Mouse (Mus musculus) MEL (cell line): ENCODE results near the gene Rtn4rl1. TPM values are rescaled to one million over a fixed set of nuclear protein-coding genes. Genes with fewer than 3 reads are reported as not detected.

Experiments
- DNase-seq: peaks from one replicate; pipeline ENCODE4 v3.0.0; 2011; ENCODE audit warnings: low read depth, low spot score
- H3K27ac ChIP-seq: 2 replicates; pipeline ENCODE4 v1.5.1; 2012; ENCODE audit warnings: low read depth, mild to moderate bottlenecking, control low read depth, low read length, moderate library complexity; ENCODE audit not compliant: control insufficient read depth
- H3K27me3 ChIP-seq, 2 experiments: fragments of 150-350 bp in 1 of 2; sonication (generic) in 1 of 2; 2 replicates each; pipeline ENCODE4 v1.6.1; 2012; ENCODE audit warnings: low read length in 2 of 2, mild to moderate bottlenecking in 2 of 2, improper control_type of control experiment in 1 of 2, moderate library complexity in 1 of 2; ENCODE audit not compliant: insufficient read depth in 2 of 2, control insufficient read depth in 1 of 2
- H3K36me3 ChIP-seq, 2 experiments: 2 replicates each; pipeline ENCODE4 v1.6.1; 2012 to 2014; ENCODE audit warnings: low read length in 2 of 2, improper control_type of control experiment in 1 of 2, inconsistent platforms in 1 of 2, mild to moderate bottlenecking in 1 of 2; ENCODE audit not compliant: insufficient read depth in 2 of 2, control insufficient read depth in 1 of 2
- H3K4me1 ChIP-seq, 2 experiments: fragments of 150-350 bp in 1 of 2; sonication (generic) in 1 of 2; 2 replicates each; pipeline ENCODE4 v1.6.1; 2012; ENCODE audit warnings: low read length in 2 of 2, improper control_type of control experiment in 1 of 2, mild to moderate bottlenecking in 1 of 2; ENCODE audit not compliant: insufficient read depth in 2 of 2, control insufficient read depth in 1 of 2
- H3K4me3 ChIP-seq, 2 experiments: fragments of 150-350 bp in 1 of 2; sonication (generic) in 1 of 2; 2 replicates each; pipeline ENCODE4 v1.5.1; 2012; ENCODE audit warnings: low read depth in 2 of 2, low read length in 2 of 2, mild to moderate bottlenecking in 2 of 2, moderate library complexity in 2 of 2, control low read depth in 1 of 2, improper control_type of control experiment in 1 of 2; ENCODE audit not compliant: control insufficient read depth in 1 of 2, insufficient read depth in 1 of 2
- H3K79me2 ChIP-seq: 2 replicates; pipeline ENCODE4 v1.6.1; 2012; ENCODE audit warnings: mild to moderate bottlenecking, low read length, moderate library complexity; ENCODE audit not compliant: control insufficient read depth, poor library complexity, insufficient read depth
- H3K9ac ChIP-seq: 2 replicates; pipeline ENCODE4 v1.6.1; 2012; ENCODE audit warnings: low read depth, mild to moderate bottlenecking, control low read depth, low read length, moderate library complexity; ENCODE audit not compliant: control insufficient read depth, poor library complexity, severe bottlenecking
- H3K9me3 ChIP-seq: fragments of 150-350 bp; sonication (generic); replicated peaks from 2 replicates; pipeline ENCODE4 v1.6.1; 2012; ENCODE audit warnings: mild to moderate bottlenecking, low read length, improper control_type of control experiment, moderate library complexity; ENCODE audit not compliant: insufficient read depth
- CHD1 ChIP-seq: IDR thresholded peaks from 2 replicates; pipeline ENCODE4 v1.6.1; 2012; ENCODE audit warnings: low read depth, mild to moderate bottlenecking, inconsistent platforms, low read length, improper control_type of control experiment
- CHD2 ChIP-seq: IDR thresholded peaks from 2 replicates; pipeline ENCODE4 v1.6.1; 2011; ENCODE audit warnings: low read length, improper control_type of control experiment
- CTCF ChIP-seq, 3 experiments: IDR thresholded peaks in 2 of 3; conservative IDR thresholded peaks in 1 of 3; 2 replicates each; pipeline ENCODE4 v1.5.1; 2011 to 2012; ENCODE audit warnings: low read length in 3 of 3, low read depth in 2 of 3, mild to moderate bottlenecking in 2 of 3, improper control_type of control experiment in 1 of 3, inconsistent platforms in 1 of 3, mixed read lengths in 1 of 3, moderate library complexity in 1 of 3; ENCODE audit not compliant: control insufficient read depth in 1 of 3, insufficient read depth in 1 of 3, poor library complexity in 1 of 3, severe bottlenecking in 1 of 3
- EP300 ChIP-seq, 2 experiments: IDR thresholded peaks; 2 replicates each; pipeline ENCODE4 v1.6.1; 2011; ENCODE audit warnings: improper control_type of control experiment in 2 of 2, low read length in 2 of 2, low read depth in 1 of 2, mild to moderate bottlenecking in 1 of 2
- HCFC1 ChIP-seq: IDR thresholded peaks from 2 replicates; pipeline ENCODE4 v1.6.1; 2012; ENCODE audit warnings: low read depth, mild to moderate bottlenecking, inconsistent platforms, low read length, improper control_type of control experiment, moderate library complexity
- MAX ChIP-seq: IDR thresholded peaks from 2 replicates; pipeline ENCODE4 v1.6.1; 2011; ENCODE audit warnings: low read length, improper control_type of control experiment
- MYB ChIP-seq: IDR thresholded peaks from 2 replicates; pipeline ENCODE4 v1.6.1; 2011; ENCODE audit warnings: mild to moderate bottlenecking, low read depth, low read length, improper control_type of control experiment
- MYC ChIP-seq: IDR thresholded peaks from 2 replicates; pipeline ENCODE4 v1.6.1; 2011; ENCODE audit warnings: low read depth, mild to moderate bottlenecking, low read length, improper control_type of control experiment, moderate library complexity
- NRF1 ChIP-seq: IDR thresholded peaks from 2 replicates; pipeline ENCODE4 v1.6.1; 2014; ENCODE audit warnings: low read depth, mild to moderate bottlenecking, inconsistent platforms, low read length, improper control_type of control experiment, moderate library complexity; ENCODE audit not compliant: poor library complexity, insufficient read depth, severe bottlenecking
- RAD21 ChIP-seq: IDR thresholded peaks from 2 replicates; pipeline ENCODE4 v1.6.1; 2011; ENCODE audit warnings: mild to moderate bottlenecking, low read depth, low read length, improper control_type of control experiment
- SMC3 ChIP-seq: IDR thresholded peaks from 2 replicates; pipeline ENCODE4 v1.6.1; 2011; ENCODE audit warnings: low read depth, low read length, improper control_type of control experiment
- TBP ChIP-seq: IDR thresholded peaks from 2 replicates; pipeline ENCODE4 v1.8.0; 2011; ENCODE audit warnings: low read depth, low read length, improper control_type of control experiment
- USF1 ChIP-seq: IDR thresholded peaks from 2 replicates; pipeline ENCODE4 v1.6.1; 2014; ENCODE audit warnings: low read depth, mild to moderate bottlenecking, inconsistent platforms, low read length, improper control_type of control experiment, moderate library complexity
- USF2 ChIP-seq, 2 experiments: IDR thresholded peaks; 2 replicates each; pipeline ENCODE4 v1.6.1; 2011 to 2012; ENCODE audit warnings: improper control_type of control experiment in 2 of 2, low read length in 2 of 2, borderline replicate concordance in 1 of 2, inconsistent platforms in 1 of 2, low read depth in 1 of 2, mild to moderate bottlenecking in 1 of 2; ENCODE audit not compliant: insufficient read depth in 1 of 2
- ZKSCAN1 ChIP-seq: IDR thresholded peaks from 2 replicates; pipeline ENCODE4 v1.6.1; 2012; ENCODE audit warnings: low read depth, mild to moderate bottlenecking, inconsistent platforms, low read length, improper control_type of control experiment, moderate library complexity
- ZMIZ1 ChIP-seq: IDR thresholded peaks from 2 replicates; pipeline ENCODE4 v1.6.1; 2012; ENCODE audit warnings: low read depth, mild to moderate bottlenecking, inconsistent platforms, low read length, improper control_type of control experiment, moderate library complexity
- ZNF384 ChIP-seq: IDR thresholded peaks from 2 replicates; pipeline ENCODE4 v1.6.1; 2012; ENCODE audit warnings: low read depth, mild to moderate bottlenecking, inconsistent platforms, low read length, improper control_type of control experiment
- polyA plus RNA-seq, 2 experiments: library from polyadenylated mRNA; stranded (reverse) in 1 of 2; unstranded in 1 of 2; fragments of >175 nt in 1 of 2; fragments of >200 nt in 1 of 2; gene quantifications; 2 replicates each; pipeline versions ENCODE4 v1.2.1 to v1.2.4; 2012; ENCODE audit warnings: low replicate concordance in 2 of 2, low read depth in 1 of 2; ENCODE audit not compliant: insufficient read length in 2 of 2, insufficient read depth in 1 of 2, missing spikeins in 1 of 2
- total RNA-seq: library from RNA; depleted of rRNA; stranded (reverse); fragments of 300-350 nt; gene quantifications from 2 replicates; pipeline ENCODE4 v1.2.3, GENCODE M21; 2012

Gene Rtn4rl1
- total and polyA plus RNA-seq, 3 experiments: 0.35 to 2.6 TPM; not detected in 1

GRCm38 (mm10) chr11:75220115-75220514 lies 26.5 kb downstream of the Rtn4rl1 start:
- H3K9ac ChIP-seq: no peak overlapping the region
- H3K9me3 ChIP-seq: no peaks in the 10 kb centered on the region
- no peaks in the 10 kb centered on the region for H3K36me3 ChIP-seq
- no peak overlapping the region for H3K4me3 ChIP-seq
- no peaks in the 10 kb centered on the region for H3K27me3 ChIP-seq
- H3K4me1 ChIP-seq: no peaks in the 10 kb centered on the region
- TF ChIP-seq USF2 (IDR thresholded peaks at IDR 0.05; ENCODE audit: borderline replicate concordance in 1 of 2, insufficient read depth in 1 of 2, low read depth in 1 of 2, low read length in 2 of 2) (no peak), ZMIZ1 (no peak)
- H3K27ac ChIP-seq: no peak overlapping the region
- DNase-seq: no peak
- H3K79me2 ChIP-seq: no peaks in the 10 kb centered on the region

GRCm38 (mm10) chr11:75220517-75221145 lies 27.0 kb downstream of the Rtn4rl1 start:
- no peaks in the 10 kb centered on the region for H3K9me3 ChIP-seq
- TF ChIP-seq CHD1: no peak
- no peak for TF ChIP-seq MYB
- TF ChIP-seq SMC3: no peak
- TF ChIP-seq NRF1: no peak
- no peak for TF ChIP-seq TBP
- TF ChIP-seq, all 39 proteins: peak for 0
- no peaks in the 10 kb centered on the region for H3K36me3 ChIP-seq
- no peak overlapping the region for H3K27ac ChIP-seq
- no peak for DNase-seq
- H3K9ac ChIP-seq: no peak overlapping the region
- H3K4me1 ChIP-seq: no peaks in the 10 kb centered on the region
- no peak overlapping the region for H3K4me3 ChIP-seq
- H3K27me3 ChIP-seq: no peaks in the 10 kb centered on the region
- no peaks in the 10 kb centered on the region for H3K79me2 ChIP-seq

DNA sequence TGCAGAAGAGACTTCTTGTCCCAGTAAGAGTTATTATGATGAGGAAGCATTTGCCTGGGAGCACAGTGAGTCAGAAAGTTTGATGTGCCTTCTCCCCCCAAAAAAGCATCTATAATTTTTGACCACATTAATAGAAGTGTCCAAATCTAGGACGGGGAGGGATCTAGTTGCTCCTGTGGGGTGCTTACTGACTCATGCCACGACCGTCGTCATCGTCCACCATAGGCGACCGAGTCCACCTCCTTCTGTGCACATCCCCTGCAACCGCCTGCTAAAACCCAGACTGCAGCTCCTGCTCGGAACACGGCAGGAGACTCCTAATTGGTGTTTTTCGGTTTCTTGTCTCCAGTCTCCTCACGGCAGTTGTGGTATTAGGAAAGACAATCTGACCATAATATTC lies 30.5 kb downstream of the Rtn4rl1 start:
- Histone ChIP-seq H3K9ac (no peak overlapping the region), H3K36me3 (no peaks in the 10 kb centered on the region), H3K27ac (no peak overlapping the region), H3K4me1 (no peaks in the 10 kb centered on the region), H3K4me3 (no peak overlapping the region), H3K9me3 (no peaks in the 10 kb centered on the region), H3K79me2 (no peaks in the 10 kb centered on the region), H3K27me3 (no peaks in the 10 kb centered on the region)
- DNase-seq: no peak
- TF ChIP-seq MYC: no peak
- no peak for TF ChIP-seq ZNF384
- no peak for TF ChIP-seq USF1
- TF ChIP-seq CTCF (IDR thresholded peaks at IDR 0.05 in 2 of 3, conservative IDR thresholded peaks at IDR 0.05 in 1 of 3; ENCODE audit: control insufficient read depth in 1 of 3, insufficient read depth in 1 of 3, low read depth in 2 of 3, low read length in 3 of 3, poor library complexity in 1 of 3, severe bottlenecking in 1 of 3): no peak
- TF ChIP-seq HCFC1: no peak
- no peak for TF ChIP-seq CHD2
- no peak for TF ChIP-seq EP300 (IDR thresholded peaks at IDR 0.05; ENCODE audit: low read depth in 1 of 2, low read length in 2 of 2)
- no peak for TF ChIP-seq RAD21
- TF ChIP-seq ZKSCAN1: no peak
- no peak for TF ChIP-seq MAX
